Mouse (Mus musculus) intestine, embryonic 16.5 days (tissue): ENCODE data around the gene Sectm1b. TPM values are rescaled to one million over a fixed set of nuclear protein-coding genes. Genes with fewer than 3 reads are reported as not detected.

Source experiments
- ATAC-seq: fragments of 200-750 bp; cut with Nextera tagmentation; 2 replicates; pipeline ENCODE4 v1.8.0; 2017; ENCODE audit warnings: moderate TSS enrichment, moderate library complexity
- H3K27ac ChIP-seq: fragments of 300-500 bp; sonication (generic); 2 replicates; pipeline ENCODE4 v1.5.1; 2014; ENCODE audit warnings: mild to moderate bottlenecking, low read length
- H3K27me3 ChIP-seq: fragments of 300-500 bp; sonication (generic); replicated peaks from 2 replicates; pipeline ENCODE4 v1.6.1; 2014; ENCODE audit warnings: low read length, control low read depth, mixed read lengths; ENCODE audit not compliant: control insufficient read depth, insufficient read depth
- H3K36me3 ChIP-seq: fragments of 300-500 bp; sonication (generic); 2 replicates; pipeline ENCODE4 v1.6.1; 2014; ENCODE audit warnings: low read length, control low read depth; ENCODE audit not compliant: control insufficient read depth, insufficient read depth
- H3K4me1 ChIP-seq: fragments of 300-500 bp; sonication (generic); 2 replicates; pipeline ENCODE4 v1.6.1; 2014; ENCODE audit warnings: low read length, control low read depth, mixed read lengths; ENCODE audit not compliant: control insufficient read depth, insufficient read depth
- H3K4me2 ChIP-seq: fragments of 300-500 bp; sonication (generic); 2 replicates; pipeline ENCODE4 v1.6.1; 2014; ENCODE audit warnings: low read depth, low read length, control low read depth
- H3K4me3 ChIP-seq: fragments of 300-500 bp; sonication (generic); 2 replicates; pipeline ENCODE4 v1.5.1; 2014; ENCODE audit warnings: mild to moderate bottlenecking, low read length
- H3K9ac ChIP-seq: fragments of 300-500 bp; sonication (generic); 2 replicates; pipeline ENCODE4 v1.6.1; 2014; ENCODE audit warnings: low read depth, low read length
- H3K9me3 ChIP-seq: fragments of 300-500 bp; sonication (generic); 2 replicates; pipeline ENCODE4 v1.6.1; 2016; ENCODE audit warnings: low read length, control low read depth; ENCODE audit not compliant: control insufficient read depth
- WGBS: fragments of 180-500 bp; shearing (Covaris S2); extraction: QIAGEN DNeasy Blood & Tissue Kit; methylation state at CpG from one replicate; pipeline ENCODE4 v1.1.7; 2014; 5-methylcytosine and 5-hydroxymethylcytosine counted together
- polyA plus RNA-seq: library from polyadenylated mRNA; unstranded; fragments of >200 nt; fragmentation: Nextera tagmentation; extraction: Ambion mirVana; gene quantifications from 2 replicates; pipeline ENCODE4 v1.2.1, GENCODE M21; 2015

Gene Sectm1b
- polyA plus RNA-seq, 1 experiment from 2014 or later: 0.93 TPM

DNA sequence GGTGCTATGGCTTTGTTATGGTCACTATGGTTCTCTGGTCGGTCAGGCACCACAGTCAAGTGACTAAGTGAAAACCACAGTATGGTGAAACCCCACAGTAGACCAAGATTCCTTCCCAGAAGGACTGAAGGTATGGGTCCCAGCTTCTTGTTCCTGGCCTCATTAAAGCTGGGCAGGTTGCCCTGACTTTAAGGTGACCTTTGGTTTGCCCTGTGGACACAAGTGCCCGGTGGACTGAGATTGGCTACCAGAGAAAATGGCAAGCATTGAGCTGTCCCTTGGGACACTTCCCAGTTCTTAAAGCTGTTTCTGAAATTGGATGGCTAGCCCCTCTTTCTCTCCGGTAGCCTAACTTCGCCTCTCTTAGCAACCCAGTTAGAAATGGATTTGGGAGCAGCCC is 4.4 kb downstream of the Sectm1b start:
- Histone ChIP-seq H3K27ac (no peak overlapping the region), H3K4me2 (no peak overlapping the region), H3K9ac (no peak overlapping the region), H3K4me3 (no peak overlapping the region), H3K4me1 (peaks cover 23% of the 10 kb centered on the region), H3K27me3 (no peaks in the 10 kb centered on the region), H3K9me3 (no peaks in the 10 kb centered on the region), H3K36me3 (no peaks in the 10 kb centered on the region)
- no peak for ATAC-seq
- WGBS: 93% methylated on average over 4 of the region's 4 CpGs

DNA sequence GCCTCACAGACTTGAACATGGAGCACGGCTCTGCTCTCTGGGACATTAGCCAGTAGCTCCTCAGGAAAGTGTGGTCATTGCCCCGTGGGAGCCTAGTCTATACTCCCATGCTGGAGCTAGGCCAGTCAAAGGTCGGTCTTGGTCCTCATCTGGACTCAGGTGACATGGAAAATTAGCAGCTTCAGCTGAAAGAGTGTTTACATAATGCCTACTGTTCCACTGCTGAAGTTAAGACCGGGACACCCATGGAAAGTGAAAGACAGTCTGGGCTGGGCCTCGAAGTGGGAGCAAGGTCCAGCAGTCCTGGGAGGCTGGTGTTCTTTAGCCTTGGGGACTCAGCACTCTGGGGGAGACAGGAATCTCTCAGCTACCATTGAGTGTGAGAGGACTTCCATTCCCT is 5.2 kb downstream of the Sectm1b start:
- no peaks in the 10 kb centered on the region for H3K36me3 ChIP-seq
- no peak overlapping the region for H3K4me3 ChIP-seq
- 53% methylated on average over 5 of the region's 5 CpGs for WGBS
- H3K9ac ChIP-seq: peak overlapping the region; percentile 8; the same call in 1 of the 2 replicates
- H3K27me3 ChIP-seq: no peaks in the 10 kb centered on the region
- ATAC-seq: peak; percentile 89
- H3K4me2 ChIP-seq: no peak overlapping the region
- peak overlapping the region; percentile 75 for H3K27ac ChIP-seq
- H3K4me1 ChIP-seq: peaks cover 23% of the 10 kb centered on the region
- no peaks in the 10 kb centered on the region for H3K9me3 ChIP-seq

DNA sequence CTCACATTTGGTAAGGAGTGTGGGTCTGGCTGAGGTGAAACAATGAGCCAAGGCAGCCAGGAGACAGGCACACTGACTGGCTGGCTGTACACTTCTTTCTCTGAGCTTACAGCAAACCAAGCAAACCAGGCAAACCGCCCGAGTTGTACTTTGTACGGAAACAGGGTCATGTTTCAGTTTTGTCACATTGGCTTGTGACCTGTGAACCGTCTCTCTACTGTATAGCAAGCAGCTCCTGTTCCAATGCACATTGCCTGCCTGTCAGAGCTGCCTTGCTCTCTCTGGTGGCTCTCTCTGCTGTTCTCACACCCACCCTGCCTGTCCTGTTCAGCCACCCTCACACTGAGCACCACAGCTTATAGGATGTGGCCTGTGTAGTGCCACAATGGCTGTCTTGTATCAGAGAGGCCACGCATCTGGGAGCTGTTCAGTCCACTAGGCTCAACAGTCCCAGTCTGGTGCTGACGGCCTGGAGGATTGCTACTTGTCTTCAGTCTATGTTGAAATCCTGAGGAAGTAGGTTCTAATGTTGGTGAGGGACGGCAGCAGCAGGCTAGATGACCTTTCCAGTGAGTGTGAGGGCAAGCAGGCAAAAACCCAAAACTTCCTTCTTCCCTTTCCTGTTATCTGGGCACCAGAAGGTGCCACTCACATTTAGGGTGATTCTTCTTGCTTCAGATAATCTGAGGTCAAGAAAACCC is 6.7 kb downstream of the Sectm1b start:
- H3K4me3 ChIP-seq: no peak overlapping the region
- no peaks in the 10 kb centered on the region for H3K27me3 ChIP-seq
- H3K36me3 ChIP-seq: no peaks in the 10 kb centered on the region
- no peak overlapping the region for H3K4me2 ChIP-seq
- WGBS: 50% methylated on average over 7 of the region's 7 CpGs
- peak; percentile 74 for ATAC-seq
- peak overlapping the region; percentile 84 for H3K27ac ChIP-seq
- no peaks in the 10 kb centered on the region for H3K9me3 ChIP-seq
- peak overlapping the region; percentile 14; the same call in 1 of the 2 replicates for H3K9ac ChIP-seq
- peaks cover 23% of the 10 kb centered on the region for H3K4me1 ChIP-seq

DNA sequence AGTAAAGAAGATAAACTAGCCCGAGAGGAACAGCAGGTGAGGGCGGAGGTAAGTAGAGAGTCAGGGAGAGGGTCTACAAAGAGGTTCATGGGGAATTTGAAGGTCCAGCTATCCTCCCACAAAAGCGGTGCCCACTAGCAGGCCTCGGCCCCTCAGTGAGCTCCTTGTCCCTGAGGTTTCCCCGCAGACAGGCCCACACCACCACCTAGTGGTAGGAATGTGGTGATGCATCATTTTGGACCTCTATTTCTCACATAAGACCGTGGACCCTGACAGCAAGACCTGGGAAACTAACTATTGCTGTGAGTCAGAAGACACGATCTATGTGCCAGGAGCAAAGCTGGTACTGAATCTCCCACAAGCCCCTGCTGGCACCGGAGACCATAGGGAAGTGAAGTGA is 9.8 kb downstream of the Sectm1b start:
- no peaks in the 10 kb centered on the region for H3K36me3 ChIP-seq
- no peak overlapping the region for H3K4me2 ChIP-seq
- H3K4me1 ChIP-seq: peaks cover 17% of the 10 kb centered on the region
- no peaks in the 10 kb centered on the region for H3K27me3 ChIP-seq
- no peak overlapping the region for H3K9ac ChIP-seq
- no peaks in the 10 kb centered on the region for H3K9me3 ChIP-seq
- no peak for ATAC-seq
- H3K4me3 ChIP-seq: no peak overlapping the region
- H3K27ac ChIP-seq: no peak overlapping the region
- 16% methylated on average over 8 of the region's 8 CpGs for WGBS

DNA sequence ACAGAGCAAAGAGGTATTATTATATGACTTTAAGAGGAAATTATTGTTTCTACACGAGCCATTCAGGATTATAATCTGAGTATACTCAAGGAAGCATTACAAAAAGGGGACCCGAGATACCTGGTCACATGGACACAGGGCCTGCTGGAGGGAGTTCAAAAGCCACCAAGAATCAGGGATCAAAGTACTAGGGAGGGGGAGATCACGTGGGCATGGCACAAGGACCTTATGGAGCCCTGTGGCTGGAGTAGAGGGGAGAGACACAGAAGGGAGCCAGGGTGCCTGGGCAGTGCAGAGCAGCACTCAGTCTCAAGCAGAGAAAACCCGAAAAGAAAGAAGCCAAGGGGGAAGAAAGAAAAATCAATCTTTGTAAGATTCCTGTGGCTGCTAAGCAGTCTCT is 11.0 kb downstream of the Sectm1b start:
- Histone ChIP-seq H3K4me2 (no peak overlapping the region), H3K4me1 (peaks cover 12% of the 10 kb centered on the region), H3K27ac (peak overlapping the region; percentile 13; the same call in 1 of the 2 replicates), H3K4me3 (no peak overlapping the region), H3K9ac (no peak overlapping the region), H3K27me3 (no peaks in the 10 kb centered on the region), H3K9me3 (no peaks in the 10 kb centered on the region), H3K36me3 (no peaks in the 10 kb centered on the region)
- WGBS: 68% methylated on average over 4 of the region's 4 CpGs
- ATAC-seq: 0 out of 2 replicates have a peak, but pooled peaks have one; percentile 42

DNA sequence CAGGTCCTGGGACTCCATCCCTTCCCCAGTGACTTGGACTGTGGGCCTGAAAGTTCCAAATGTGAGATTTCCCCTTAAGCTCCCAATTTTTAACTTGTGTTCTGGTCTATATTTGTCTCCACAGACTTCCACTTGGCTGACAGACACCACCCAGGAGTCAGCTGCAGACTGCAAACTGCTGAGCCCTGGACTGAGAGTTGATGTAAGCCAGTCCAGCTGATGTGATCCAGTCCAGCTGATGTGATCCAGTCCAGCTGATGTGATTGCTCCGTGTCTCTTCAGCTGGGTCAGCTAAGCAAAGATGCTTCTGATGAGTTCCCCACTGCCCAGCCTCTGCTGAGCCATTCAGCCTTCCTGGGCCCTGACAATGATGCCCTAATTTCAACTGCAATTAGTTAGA is 11.6 kb downstream of the Sectm1b start:
- no peak for ATAC-seq
- Histone ChIP-seq H3K27ac (peak overlapping the region; percentile 14; the same call in 1 of the 2 replicates), H3K36me3 (no peaks in the 10 kb centered on the region), H3K4me3 (no peak overlapping the region), H3K27me3 (no peaks in the 10 kb centered on the region), H3K9me3 (no peaks in the 10 kb centered on the region), H3K4me1 (peaks cover 10% of the 10 kb centered on the region), H3K9ac (no peak overlapping the region), H3K4me2 (no peak overlapping the region)
- 47% methylated on average over 1 of the region's 1 CpGs for WGBS

DNA sequence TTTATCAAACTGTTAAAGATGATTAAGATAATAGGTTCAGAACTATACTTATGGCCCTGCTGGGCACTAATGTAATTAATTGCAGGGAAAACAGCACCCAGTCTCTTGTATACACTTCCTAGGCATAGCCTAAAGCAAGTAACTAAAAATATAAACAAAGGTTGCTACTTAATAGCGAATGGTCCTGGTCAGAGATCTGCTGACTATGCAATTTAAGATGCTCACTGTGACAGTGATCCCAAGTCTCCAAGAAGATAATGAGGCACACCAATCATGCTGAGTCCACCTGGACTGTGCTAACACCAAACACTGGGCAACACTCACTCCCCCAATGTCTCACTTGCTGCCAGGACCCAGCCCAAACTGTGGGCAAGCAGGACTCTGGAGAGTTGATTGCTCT is 13.5 kb downstream of the Sectm1b start:
- Histone ChIP-seq H3K27ac (no peak overlapping the region), H3K4me2 (no peak overlapping the region), H3K27me3 (no peaks in the 10 kb centered on the region), H3K36me3 (no peaks in the 10 kb centered on the region), H3K4me3 (no peak overlapping the region), H3K4me1 (0 out of 2 replicates have a peak, but pooled peaks cover 3% of the 10 kb centered on the region), H3K9me3 (no peaks in the 10 kb centered on the region), H3K9ac (no peak overlapping the region)
- no peak for ATAC-seq
- 61% methylated on average over 1 of the region's 1 CpGs for WGBS

DNA sequence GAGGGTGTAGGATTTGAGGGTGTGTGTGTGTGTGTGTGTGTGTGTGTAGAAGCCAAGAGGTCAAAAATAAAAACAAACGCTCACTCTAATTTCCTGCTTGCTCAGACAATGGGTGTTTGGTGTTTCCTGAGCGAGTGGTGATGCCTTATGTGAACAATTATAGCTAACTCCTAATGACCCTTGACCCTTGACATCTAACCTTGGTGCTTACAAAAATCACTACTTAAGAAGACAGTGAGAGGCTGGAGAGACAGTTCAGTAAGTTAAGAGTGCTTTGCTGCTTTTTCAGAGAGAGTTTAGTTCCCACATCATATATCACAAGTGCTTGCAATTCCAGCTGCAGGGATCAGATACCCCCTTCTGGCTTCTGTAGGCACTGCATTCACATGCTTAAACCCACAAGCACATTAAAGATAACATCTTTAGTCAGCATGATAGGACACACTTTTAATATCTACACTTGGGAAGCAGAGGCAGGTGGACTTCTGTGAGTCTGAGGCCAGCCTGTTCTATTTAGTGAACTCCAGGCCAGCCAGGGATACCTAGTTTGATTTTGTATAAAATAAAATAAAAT is 15.5 kb downstream of the Sectm1b start:
- Histone ChIP-seq H3K9me3 (no peaks in the 10 kb centered on the region), H3K27me3 (no peaks in the 10 kb centered on the region), H3K4me3 (no peak overlapping the region), H3K9ac (no peak overlapping the region), H3K4me1 (0 out of 2 replicates have a peak, but pooled peaks cover 3% of the 10 kb centered on the region), H3K36me3 (no peaks in the 10 kb centered on the region), H3K4me2 (no peak overlapping the region), H3K27ac (no peak overlapping the region)
- ATAC-seq: no peak
- 53% methylated on average over 2 of the region's 2 CpGs for WGBS

DNA sequence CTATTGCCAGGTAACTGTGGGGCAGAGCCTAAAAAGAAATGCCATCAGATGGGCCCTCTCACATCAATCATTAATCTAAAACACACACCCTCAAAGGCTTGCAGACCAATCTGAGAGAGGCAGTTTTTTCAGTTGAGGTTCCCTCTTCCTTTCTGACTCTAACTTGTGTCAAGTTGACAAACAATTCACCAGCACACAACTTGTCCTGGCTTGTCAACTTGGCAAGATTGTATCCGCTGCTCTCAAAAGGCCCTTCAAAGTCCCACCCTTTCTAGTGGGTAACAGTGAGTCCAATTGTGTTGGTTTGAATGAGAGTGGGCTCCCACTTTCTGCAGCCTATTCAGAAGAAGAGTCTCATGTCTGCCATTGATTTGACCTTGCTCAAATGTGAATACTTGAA is 18.1 kb downstream of the Sectm1b start:
- Histone ChIP-seq H3K4me1 (no peaks in the 10 kb centered on the region), H3K27me3 (no peaks in the 10 kb centered on the region), H3K36me3 (no peaks in the 10 kb centered on the region), H3K9ac (no peak overlapping the region), H3K27ac (no peak overlapping the region), H3K9me3 (no peaks in the 10 kb centered on the region), H3K4me3 (no peak overlapping the region), H3K4me2 (no peak overlapping the region)
- WGBS: 64% methylated on average over 1 of the region's 1 CpGs
- no peak for ATAC-seq
